Mouse (Mus musculus): ENCODE data around the gene Tmem69. TPM values are rescaled to one million over a fixed set of nuclear protein-coding genes. Genes with fewer than 3 reads are reported as not detected.

Gene Tmem69
- 23.0 TPM for polyA plus RNA-seq (2017; shearing (Covaris generic))

DNA sequence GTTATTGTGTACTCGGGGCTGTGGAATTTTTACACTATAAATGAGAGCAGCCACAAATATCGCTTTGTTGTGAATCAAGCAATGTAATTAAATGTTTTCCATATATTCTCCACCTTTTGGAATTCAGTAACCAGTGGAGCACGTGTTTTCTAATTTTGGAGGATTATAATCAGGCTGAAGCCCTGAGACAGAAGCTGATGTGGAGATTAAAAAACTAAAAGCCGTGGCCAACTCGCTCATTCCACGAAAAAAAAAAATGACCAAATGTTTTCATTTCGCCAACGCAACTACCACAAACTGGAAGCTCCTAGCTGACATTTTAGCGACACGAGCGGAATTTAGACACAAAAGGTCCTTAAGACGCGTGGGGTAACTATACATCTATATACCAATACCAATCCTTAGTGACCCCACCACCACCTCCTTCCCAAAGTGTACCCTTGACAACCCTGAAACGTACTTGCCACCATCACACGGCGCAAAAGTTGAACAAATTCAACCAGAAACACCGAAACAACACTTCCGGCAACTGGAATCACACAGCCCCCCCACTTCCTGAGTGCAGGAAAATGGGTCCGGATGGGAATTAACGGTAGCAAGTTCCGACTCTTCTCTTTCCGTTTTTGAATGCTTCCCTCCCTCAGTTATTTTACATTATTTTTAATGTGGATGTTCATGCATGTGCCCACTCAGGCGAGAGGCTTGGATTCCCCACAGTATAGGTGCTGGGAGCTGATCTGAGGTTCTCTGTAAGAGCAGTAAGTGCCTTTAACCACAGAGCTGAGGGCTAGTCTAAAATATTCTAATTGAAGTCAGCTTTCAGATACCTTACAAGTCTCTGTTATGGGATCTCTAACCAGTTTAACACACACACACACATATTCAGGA, at the start of gene Tmem69:
Tmem69 (minus strand) TSS at position 524 of the 888 bp plus-strand sequence.

DNA sequence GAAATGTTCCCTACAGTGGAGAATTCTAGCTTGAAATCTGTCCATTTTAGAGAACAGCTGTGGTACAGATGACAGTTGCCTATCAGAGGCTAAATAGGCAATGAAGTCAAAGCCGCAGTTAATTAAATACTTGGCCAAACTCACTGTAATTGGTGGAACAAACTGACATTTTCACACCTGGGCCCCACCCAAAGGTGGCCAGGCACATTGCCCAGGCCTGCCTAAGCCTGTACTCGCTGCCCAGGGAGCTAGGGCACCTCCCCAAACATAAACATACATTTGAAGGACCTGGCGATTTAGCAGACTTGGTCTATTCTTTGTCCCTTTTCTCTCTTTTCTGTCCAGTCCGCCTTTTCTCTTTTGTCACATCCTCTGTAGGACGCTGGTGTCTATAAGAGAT, 40.6 kb upstream of the Tmem69 start, which contains the start of gene Ccdc17:
Ccdc17 (plus strand) TSS at position 276 of the 400 bp plus-strand sequence.

DNA sequence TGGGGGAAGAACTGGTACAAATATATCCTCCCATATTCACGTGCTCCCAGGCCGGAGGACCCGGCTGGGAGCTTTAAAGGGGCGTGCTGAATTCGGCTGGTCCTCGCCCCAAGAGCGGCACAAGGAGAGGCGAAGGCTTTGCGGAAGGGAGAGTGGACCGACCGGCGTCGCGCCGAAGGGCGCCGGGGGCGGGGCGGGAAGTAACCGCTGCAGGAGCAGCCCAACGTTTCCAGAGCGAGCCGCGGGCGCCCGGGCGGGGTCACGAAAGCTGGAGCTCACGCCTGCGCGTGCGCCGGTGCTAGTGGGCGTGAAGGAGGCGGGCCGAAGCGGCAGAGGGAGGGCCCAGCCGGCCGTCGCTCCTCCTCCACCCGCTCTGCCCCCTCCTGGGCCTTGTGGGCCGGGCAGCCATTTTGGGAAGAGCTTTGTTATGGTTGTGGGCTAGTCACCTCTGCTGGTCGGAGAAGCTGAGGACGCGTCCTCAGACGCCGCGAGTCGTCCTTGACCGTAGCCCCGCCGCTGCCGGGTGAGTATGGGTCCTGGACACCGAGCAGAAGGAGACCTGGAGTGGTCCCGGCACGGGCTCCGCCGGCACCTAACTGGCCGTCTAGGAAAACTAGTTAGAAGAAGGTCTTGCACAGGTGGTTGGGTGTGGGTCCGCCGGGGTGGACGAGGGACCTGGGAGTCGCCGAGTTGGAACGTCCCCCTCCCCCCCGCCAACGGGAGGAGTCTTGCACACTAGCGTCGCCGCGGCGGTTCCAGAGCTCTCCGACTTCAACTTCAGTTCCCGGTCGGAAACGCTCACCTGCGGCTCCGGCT, 1.8 kb upstream of the Tmem69 start, which contains the start of gene Gpbp1l1:
Gpbp1l1 (plus strand) TSS at position 353 of the 816 bp plus-strand sequence.

DNA sequence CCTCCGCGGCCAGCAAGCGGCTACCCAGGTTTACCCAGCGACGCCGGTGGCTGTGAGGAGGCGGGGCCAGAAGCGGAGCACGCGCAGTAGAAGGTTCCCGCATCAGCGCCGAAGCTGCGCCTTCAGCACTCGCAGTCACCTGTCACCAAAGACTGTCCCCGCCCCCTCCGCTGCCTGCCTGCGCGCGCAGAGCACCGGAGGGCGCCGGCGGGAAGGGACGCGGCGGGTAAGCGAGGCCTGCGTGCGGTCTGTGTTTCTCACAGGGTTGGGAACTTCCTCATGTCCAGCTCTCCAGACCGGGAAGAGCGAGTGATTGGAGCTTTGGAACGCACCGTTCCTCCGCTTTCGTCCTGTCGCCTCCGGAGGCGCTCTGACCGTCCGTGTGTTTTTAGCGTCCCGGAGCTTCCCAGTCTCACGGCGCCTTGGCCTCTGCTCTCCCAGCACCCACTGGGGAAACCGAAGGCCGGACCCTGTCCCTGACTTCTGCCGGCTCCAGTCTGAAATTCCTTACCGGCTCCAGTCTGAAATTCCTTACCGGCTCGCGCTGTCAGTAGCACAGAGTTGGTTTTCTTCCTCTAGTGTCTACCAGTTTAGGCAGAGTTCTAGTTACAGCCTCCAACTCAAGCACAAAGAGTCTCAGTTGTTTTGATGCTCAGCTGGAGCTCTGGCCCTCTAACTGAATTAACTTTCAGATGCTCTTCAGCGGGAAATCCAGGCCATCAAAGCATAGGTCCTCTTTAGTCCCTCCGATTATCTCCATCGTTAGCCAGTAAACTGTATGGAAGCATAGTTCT, 48.1 kb downstream of the Tmem69 start, which contains the start of gene Ipp:
Ipp (plus strand) TSS at position 125 of the 794 bp plus-strand sequence.

Other genes starting within 250 kb of the Tmem69 start
- 18.9 TPM for gene Mast2, start 91.8 kb downstream of the Tmem69 start, polyA plus RNA-seq (2017; shearing (Covaris generic))
- 16.0 TPM for gene Ipp, start 48.4 kb downstream of the Tmem69 start, polyA plus RNA-seq (2017; shearing (Covaris generic))
- 46.6 TPM for gene Gpbp1l1, start 1.7 kb upstream of the Tmem69 start, polyA plus RNA-seq (2017; shearing (Covaris generic))
- gene Ccdc17, start 40.7 kb upstream of the Tmem69 start, polyA plus RNA-seq (2017; shearing (Covaris generic)), result 14.9 TPM
- gene Nasp, start 72.0 kb upstream of the Tmem69 start, polyA plus RNA-seq (2017; shearing (Covaris generic)), result 50.5 TPM
- gene Akr1a1, start 95.7 kb upstream of the Tmem69 start, polyA plus RNA-seq (2017; shearing (Covaris generic)), result 274 TPM
- gene Prdx1, start 129.6 kb upstream of the Tmem69 start, polyA plus RNA-seq (2017; shearing (Covaris generic)), result 546 TPM
- 8.6 TPM for gene Mmachc, start 152.5 kb upstream of the Tmem69 start, polyA plus RNA-seq (2017; shearing (Covaris generic))
- gene Ccdc163, start 152.6 kb upstream of the Tmem69 start, polyA plus RNA-seq (2017; shearing (Covaris generic)), result 16.4 TPM
- gene Tesk2, start 165.0 kb upstream of the Tmem69 start, polyA plus RNA-seq (2017; shearing (Covaris generic)), result 8.4 TPM